Mouse (Mus musculus): Measurements from ENCODE around the gene Aip.

Aip gene

GRCm38 (mm10) chr19:4092750-4093149 is 32.9 kb downstream of the Aip start:
- 88% methylated on average over 3 of the region's 3 CpGs for WGBS

GRCm38 (mm10) chr19:4091383-4091782 is 34.3 kb downstream of the Aip start:
- 63% methylated on average over 2 of the region's 2 CpGs for WGBS

- WGBS: 86% methylated on average over 3 of the region's 3 CpGs
Observed at GRCm38 (mm10) chr19:4090446-4090845, 35.2 kb downstream of the Aip start.

- WGBS: 41% methylated on average over 6 of the region's 6 CpGs
Observed at GRCm38 (mm10) chr19:4089128-4089527, 36.5 kb downstream of the Aip start.

DNA sequence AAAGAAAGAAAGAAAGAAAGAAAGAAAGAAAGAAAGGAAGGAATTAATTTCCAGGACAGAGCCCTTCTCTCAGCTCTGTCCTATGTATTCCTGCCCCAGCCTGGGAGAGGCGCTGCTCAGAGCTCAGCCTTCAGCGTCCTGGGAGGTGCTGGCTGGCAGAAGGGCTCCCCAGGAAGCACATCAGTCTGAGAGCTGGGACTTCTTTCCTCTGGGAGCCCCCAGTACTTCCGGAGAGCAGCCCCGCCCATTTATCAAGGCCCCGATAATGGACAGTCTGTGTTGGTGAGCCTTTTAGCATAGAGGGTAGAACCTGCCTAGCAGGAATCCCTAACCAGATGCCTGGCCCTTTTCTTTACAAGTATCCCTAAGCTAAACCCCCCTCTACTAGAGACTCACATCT is 37.5 kb downstream of the Aip start:
- 59% methylated on average over 5 of the region's 5 CpGs for WGBS

DNA sequence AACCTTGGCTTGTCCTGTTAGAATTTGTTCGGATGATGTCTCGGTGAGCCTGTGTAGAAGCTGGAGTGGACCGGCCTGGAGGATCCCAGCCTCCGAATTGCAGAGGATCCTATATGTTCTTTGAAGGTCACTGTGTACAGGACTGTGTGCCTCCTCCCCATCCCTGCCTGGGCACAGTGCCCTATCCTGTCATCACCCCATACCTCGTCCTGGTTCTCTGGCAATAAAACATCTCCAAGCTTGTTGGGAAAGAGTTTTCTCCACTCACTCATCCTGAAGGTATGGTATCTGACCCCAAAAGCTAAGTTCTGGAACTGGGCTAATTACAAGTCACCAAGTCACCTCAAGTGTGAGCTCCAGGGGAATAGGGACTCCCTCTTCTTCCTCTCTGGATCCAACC is 38.6 kb downstream of the Aip start:
- WGBS: 94% methylated on average over 5 of the region's 5 CpGs

DNA sequence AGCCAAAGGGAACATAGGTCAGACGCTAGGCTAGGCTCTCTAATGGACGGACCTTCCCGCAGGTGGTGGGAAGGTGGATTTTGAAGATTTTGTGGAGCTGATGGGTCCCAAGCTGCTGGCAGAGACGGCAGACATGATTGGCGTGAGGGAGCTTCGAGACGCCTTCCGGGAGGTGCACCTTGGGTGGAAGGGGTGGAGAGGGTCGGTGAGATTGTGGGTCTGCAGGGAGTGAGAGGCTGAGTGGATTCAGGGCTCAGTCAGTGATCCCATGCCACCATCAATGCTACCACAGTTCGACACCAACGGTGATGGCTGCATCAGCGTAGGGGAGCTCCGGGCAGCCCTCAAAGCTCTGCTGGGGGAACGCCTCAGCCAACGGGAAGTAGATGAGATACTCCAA is 39.5 kb downstream of the Aip start:
- 93% methylated on average over 15 of the region's 15 CpGs for WGBS

DNA sequence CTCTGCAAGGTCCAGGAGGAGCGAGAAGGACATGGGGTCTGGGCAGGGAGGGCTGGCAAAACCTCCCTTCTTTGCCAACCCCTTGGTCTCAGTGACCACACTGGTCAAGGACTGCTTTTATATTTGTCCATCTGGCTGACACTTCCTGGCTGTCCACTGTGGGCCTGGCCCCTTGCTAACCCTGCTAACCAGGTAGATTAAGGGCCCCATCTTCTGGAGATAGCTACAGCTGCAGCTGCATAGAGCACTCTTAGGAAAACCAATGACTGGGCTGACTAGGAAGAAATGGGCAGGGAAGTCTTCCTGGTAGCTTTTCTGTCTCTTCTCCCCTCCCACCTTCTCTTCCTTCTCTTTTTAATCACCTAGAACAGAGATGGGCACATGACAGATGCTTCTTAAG is 40.7 kb downstream of the Aip start:
- 100% methylated on average over 1 of the region's 1 CpGs for WGBS

DNA sequence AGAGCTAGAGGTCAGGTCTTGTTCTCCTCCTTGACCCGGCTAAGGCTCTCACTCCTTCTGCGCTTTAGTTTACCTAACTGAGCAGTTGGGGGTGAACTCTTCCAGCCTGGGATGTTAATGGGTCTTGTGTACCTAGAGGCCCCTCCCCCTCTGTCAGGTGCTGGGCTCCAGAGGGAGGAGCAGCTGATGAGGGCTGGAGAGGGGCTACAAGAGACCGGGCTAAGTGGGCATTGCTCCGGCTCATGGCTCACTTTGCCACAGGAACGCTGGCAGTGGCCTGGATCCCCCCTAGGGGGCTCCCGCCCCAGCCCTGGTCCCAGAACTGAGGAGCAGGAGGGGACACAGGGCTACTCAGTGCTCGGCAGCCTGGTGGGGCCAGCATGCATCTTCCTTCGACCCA is 41.8 kb downstream of the Aip start:
- 50% methylated on average over 8 of the region's 8 CpGs for WGBS

- WGBS: 79% methylated on average over 7 of the region's 7 CpGs
Observed at GRCm38 (mm10) chr19:4083316-4083715, 42.3 kb downstream of the Aip start.

DNA sequence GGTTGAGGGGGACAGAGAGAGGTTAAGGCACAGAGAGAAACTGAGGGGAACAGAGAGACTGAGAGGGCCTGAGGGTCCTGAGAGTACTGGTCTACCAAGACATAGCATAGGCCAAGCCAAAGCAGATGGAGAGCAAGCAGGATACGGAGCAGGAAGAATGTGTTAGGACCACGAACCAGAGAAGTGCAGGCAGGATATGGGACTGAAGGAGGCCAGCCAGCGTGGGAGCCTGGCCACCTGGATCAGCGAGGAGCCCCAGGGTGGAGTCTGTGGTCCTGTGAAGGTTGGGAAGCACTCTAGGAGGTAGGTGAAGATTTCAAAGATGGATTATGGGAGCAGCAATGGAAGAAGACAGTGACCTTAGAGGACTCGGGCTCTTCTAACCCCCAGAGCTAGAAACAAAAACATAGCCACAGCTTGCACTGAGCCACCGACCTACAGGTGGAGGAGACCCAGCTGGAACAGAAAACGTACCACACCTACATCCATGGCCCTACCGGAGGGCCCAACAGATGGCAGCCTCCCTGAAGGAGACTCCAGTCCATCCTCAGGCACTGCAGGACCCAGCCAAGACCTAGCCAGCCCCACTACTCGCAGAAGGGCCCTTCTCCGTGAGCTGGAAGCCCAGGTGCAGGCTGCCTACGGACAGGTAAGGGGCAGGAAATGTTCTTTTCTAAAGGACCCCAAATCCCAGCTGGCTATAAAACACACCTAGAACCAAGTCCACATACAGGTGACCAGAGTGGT is 43.3 kb downstream of the Aip start:
- WGBS: 85% methylated on average over 11 of the region's 11 CpGs

DNA sequence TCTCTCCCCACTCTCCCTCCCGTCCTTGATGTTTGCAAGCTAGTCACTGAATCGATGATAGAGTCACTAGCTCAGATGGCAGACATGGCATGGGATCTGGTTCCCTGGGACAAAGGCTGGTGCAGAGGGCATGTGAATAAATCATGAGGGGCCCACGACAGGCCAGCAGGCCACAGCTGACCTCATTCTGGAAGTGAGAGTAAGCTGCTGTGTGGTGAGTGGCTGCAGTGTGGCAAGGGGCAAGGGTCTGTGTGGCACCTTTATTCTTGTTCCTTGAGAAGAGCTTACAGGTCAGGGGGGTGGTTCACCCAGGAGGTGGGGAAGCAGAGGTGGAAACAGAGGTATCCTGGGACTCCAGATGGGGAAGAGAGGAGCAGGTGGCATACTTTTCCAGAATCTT is 44.3 kb downstream of the Aip start, which contains the start of gene Cabp2:
TSS of gene Cabp2 (plus strand) at position 185 of the 400 bp plus-strand sequence.
- WGBS: 71% methylated on average over 3 of the region's 3 CpGs

DNA sequence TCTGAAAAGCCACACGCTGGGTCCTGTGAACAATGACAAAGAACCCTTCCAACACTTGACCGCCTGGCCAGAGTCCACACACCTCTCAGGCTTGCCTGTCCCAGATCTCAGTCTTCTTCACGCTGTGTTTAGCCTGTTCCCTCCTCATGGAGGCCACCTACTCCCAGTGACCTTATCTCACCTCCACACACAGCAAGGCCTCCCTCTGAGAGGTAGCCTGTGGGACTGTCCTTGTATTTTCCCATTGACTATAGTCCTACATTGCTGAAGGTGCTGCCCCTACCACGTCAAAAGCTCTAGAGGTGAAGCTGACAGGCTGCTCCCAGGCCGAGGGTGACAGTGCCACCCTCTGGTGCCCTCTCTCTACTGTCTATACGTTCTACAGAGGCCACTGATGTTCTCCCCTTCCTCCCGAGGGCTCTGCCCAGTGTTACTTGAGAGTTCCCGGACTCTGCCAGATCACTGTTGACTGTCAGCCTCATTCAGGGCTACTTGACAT is 45.1 kb downstream of the Aip start:
- WGBS: 73% methylated on average over 8 of the region's 8 CpGs

- WGBS: 80% methylated on average over 1 of the region's 1 CpGs
Observed at GRCm38 (mm10) chr19:4079594-4079993, 46.1 kb downstream of the Aip start.

GRCm38 (mm10) chr19:4075531-4075930 is 50.1 kb downstream of the Aip start:
- WGBS: 98% methylated on average over 1 of the region's 1 CpGs

- WGBS: 87% methylated on average over 6 of the region's 6 CpGs
Observed at GRCm38 (mm10) chr19:4072706-4073424, 52.8 kb downstream of the Aip start.

- WGBS: 94% methylated on average over 6 of the region's 6 CpGs
Observed at GRCm38 (mm10) chr19:4071406-4071805, 54.3 kb downstream of the Aip start.

- WGBS: 85% methylated on average over 8 of the region's 8 CpGs
Observed at GRCm38 (mm10) chr19:4070756-4071155, 54.9 kb downstream of the Aip start.

DNA sequence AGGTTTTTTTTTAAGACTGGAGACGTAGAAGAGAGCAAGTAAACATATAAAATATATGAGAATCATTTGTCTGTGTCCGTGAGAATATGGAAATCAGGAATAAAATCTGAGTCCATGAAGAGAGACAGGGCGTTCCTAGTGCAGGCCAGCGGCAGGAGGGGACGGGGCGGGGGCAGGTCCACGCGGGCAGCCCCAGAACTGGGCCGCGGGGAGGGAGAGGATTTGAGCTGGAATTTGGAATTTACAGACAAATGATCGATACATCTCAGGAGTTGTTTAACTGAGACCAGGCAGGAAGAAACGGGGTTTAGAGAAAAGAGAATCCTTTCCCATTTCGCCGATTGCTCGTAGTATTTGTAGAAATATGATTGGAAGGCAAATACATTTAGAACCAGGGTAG is 55.3 kb downstream of the Aip start:
- 85% methylated on average over 15 of the region's 15 CpGs for WGBS

DNA sequence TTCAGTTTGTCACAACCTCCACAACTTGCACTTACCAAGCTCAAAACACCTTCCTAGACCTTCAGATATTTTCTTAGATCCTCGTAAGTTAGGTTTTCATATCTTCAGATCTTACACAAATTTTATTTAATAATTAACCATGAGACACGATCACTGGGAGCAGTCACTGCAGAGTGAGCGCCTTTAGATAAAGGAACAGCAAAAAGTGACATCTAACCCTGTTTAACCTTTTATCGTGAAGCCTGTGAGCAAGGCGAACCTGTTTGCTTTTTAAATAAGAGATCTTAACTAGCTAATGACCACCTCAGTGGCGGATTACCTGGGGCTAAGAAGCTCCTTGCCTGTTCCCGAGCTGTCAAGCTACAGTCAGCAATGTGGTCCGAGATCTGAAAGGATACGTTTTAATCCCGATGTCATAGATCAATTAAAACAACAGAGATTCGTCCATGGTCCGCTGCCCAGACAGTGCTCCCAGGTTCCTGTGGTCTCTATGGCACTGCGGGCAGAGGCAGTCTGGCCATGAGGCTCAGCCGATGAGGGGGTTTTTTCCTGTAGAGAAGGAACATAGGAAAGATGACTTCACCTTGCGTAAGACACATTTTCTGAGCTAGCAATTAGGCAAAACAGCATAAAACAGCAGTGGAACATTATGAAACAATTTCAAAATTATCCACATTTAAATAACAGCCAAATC is 56.8 kb downstream of the Aip start:
- 75% methylated on average over 15 of the region's 15 CpGs for WGBS

DNA sequence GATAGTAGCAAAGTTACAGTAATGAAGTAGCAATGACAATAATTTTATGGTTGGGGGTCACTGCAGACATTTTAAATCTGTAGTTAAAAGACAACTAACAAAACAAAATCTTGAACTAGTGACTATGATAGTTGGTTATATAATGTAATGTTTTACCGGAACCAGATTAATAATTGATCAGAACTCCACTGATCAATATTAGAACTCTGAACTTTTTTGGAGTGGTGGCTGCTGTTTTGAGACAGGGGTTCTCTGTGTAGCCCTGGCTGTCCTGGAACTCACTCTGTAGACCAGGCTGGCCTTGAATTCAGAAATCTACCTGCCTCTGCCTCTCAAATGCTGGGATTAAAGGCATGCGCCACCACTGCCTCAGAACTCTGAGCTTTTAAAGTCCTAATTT is 57.4 kb downstream of the Aip start:
- 99% methylated on average over 2 of the region's 2 CpGs for WGBS

DNA sequence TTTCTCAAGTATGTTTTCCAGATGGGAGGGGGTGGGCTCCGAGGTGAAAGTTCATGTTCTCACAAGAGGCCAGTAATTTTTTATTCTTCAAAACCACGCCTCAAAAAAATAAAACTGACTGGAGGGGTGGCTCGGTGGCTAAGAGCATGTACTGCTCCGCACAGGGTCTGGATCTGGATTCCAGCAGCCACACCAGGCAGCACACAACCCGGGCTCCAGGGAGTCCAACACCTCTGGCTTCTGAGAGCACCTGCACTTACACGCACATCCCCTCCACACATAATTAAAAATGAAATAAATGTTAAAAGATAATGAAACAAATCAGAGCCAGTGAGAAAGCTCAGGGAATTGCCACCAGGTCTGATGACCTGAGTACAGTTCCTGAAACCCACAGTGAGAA is 59.4 kb downstream of the Aip start:
- WGBS: 72% methylated on average over 6 of the region's 6 CpGs

DNA sequence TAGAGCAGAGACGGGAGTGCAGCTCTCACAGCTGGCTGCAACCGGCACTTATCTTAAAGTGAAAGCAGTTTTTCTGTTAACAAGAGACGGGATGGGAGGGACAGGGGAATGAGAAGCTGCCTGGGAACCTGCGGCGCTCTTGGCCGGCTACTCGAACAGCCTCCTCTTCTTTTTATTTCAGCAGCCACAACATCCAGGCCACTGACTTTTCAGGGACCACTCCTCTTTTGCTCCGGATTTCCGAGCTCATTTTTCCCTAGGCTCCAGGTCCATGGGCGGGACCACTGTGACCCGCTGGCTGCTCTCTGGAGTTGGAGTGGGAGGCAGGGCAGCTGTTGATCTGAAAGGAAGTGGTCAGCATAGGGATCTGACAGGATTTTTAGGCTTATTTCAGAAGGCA is 61.2 kb downstream of the Aip start:
- WGBS: 25% methylated on average over 7 of the region's 11 CpGs
